Mouse (Mus musculus) embryonic facial prominence, embryonic 12.5 days (tissue): Measurements from ENCODE around the gene Ttc19. TPM values are rescaled to one million over a fixed set of nuclear protein-coding genes. Genes with fewer than 3 reads are reported as not detected.
"Not testable (repeated sequence)": the region's sequence is repeated elsewhere in the genome, so short reads cannot be mapped to it uniquely, and the experiment has no call there.

Experiments used
- ATAC-seq: fragments of 200-750 bp; cut with Nextera tagmentation; 2 replicates; pipeline ENCODE4 v1.8.0; 2017; ENCODE audit not compliant: insufficient number of reproducible peaks, insufficient read depth, low FRiP score, low TSS enrichment
- H3K27ac ChIP-seq: fragments of 300-500 bp; sonication (generic); 2 replicates; pipeline ENCODE4 v1.5.1; 2016; ENCODE audit warnings: mild to moderate bottlenecking
- H3K27me3 ChIP-seq: fragments of 300-500 bp; sonication (generic); 2 replicates; pipeline ENCODE4 v1.6.1; 2016; ENCODE audit warnings: mild to moderate bottlenecking, moderate library complexity
- H3K36me3 ChIP-seq: fragments of 300-500 bp; sonication (generic); 2 replicates; pipeline ENCODE4 v1.6.1; 2016; ENCODE audit warnings: mild to moderate bottlenecking
- H3K4me1 ChIP-seq: fragments of 300-500 bp; sonication (generic); 2 replicates; pipeline ENCODE4 v1.6.1; 2016
- H3K4me2 ChIP-seq: fragments of 300-500 bp; sonication (generic); replicated peaks from 2 replicates; pipeline ENCODE4 v1.6.1; 2016; ENCODE audit warnings: mild to moderate bottlenecking, moderate library complexity
- H3K4me3 ChIP-seq: fragments of 300-500 bp; sonication (generic); 2 replicates; pipeline ENCODE4 v1.5.1; 2016; ENCODE audit warnings: mild to moderate bottlenecking
- H3K9ac ChIP-seq: fragments of 300-500 bp; sonication (generic); 2 replicates; pipeline ENCODE4 v1.6.1; 2016; ENCODE audit warnings: mild to moderate bottlenecking, moderate library complexity
- H3K9me3 ChIP-seq: fragments of 300-500 bp; sonication (generic); 2 replicates; pipeline ENCODE4 v1.6.1; 2016; ENCODE audit warnings: mild to moderate bottlenecking, moderate library complexity
- WGBS: fragments of 180-500 bp; shearing (Covaris S2); methylation state at CpG from one replicate; pipeline ENCODE4 v1.1.7; 2016; 5-methylcytosine and 5-hydroxymethylcytosine counted together
- polyA plus RNA-seq: library from polyadenylated mRNA; unstranded; fragments of >200 nt; fragmentation: Nextera tagmentation; extraction: Ambion mirVana; gene quantifications from 2 replicates; pipeline ENCODE4 v1.2.1, GENCODE M21; 2016

Ttc19 gene
- polyA plus RNA-seq, 1 experiment from 2014 or later, result 35.0 TPM

DNA sequence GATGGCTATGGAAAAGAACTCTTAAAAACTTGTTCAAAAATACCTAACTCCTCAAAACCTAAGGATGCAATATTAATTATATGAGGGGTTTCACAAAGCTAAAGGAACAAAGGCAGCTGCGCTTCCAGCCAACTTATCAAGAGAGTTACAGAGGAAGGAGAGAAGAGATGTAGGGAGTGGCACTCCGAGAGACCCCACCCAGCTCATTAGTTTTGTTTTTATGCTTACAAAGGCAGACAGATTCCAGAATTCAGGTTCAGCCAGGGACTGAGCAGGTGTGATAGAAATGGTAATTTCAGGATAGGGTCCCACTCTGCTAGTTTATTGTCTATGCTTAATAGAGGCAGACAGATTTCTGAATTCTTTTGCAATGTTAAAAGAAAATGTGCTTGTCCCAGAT is 73.9 kb downstream of the Ttc19 start:
- Histone ChIP-seq H3K9ac (no peak overlapping the region), H3K9me3 (no peaks in the 10 kb centered on the region), H3K27ac (no peak overlapping the region), H3K4me2 (no peak overlapping the region), H3K27me3 (no peaks in the 10 kb centered on the region), H3K36me3 (peaks cover 40% of the 10 kb centered on the region), H3K4me1 (no peaks in the 10 kb centered on the region), H3K4me3 (no peak overlapping the region)
- ATAC-seq, result no peak
- WGBS, result 92% methylated on average over 2 of the region's 2 CpGs

GRCm38 (mm10) chr11:62366879-62367278 is 85.6 kb downstream of the Ttc19 start:
- 95% methylated on average over 6 of the region's 6 CpGs for WGBS
- Histone ChIP-seq H3K27me3 (no peaks in the 10 kb centered on the region), H3K27ac (no peak overlapping the region), H3K4me1 (no peaks in the 10 kb centered on the region), H3K9me3 (no peaks in the 10 kb centered on the region), H3K9ac (no peak overlapping the region), H3K4me3 (no peak overlapping the region), H3K36me3 (peaks cover 49% of the 10 kb centered on the region), H3K4me2 (no peak overlapping the region)
- no peak for ATAC-seq

- H3K4me2 ChIP-seq, result no peak overlapping the region
- H3K36me3 ChIP-seq, result peaks cover 54% of the 10 kb centered on the region
- H3K9me3 ChIP-seq, result no peaks in the 10 kb centered on the region
- no peaks in the 10 kb centered on the region for H3K4me1 ChIP-seq
- H3K4me3 ChIP-seq, result no peak overlapping the region
- H3K9ac ChIP-seq, result no peak overlapping the region
- H3K27me3 ChIP-seq, result no peaks in the 10 kb centered on the region
- ATAC-seq, result no peak
- no peak overlapping the region for H3K27ac ChIP-seq
Observed at GRCm38 (mm10) chr11:62369924-62370323, 88.7 kb downstream of the Ttc19 start.

DNA sequence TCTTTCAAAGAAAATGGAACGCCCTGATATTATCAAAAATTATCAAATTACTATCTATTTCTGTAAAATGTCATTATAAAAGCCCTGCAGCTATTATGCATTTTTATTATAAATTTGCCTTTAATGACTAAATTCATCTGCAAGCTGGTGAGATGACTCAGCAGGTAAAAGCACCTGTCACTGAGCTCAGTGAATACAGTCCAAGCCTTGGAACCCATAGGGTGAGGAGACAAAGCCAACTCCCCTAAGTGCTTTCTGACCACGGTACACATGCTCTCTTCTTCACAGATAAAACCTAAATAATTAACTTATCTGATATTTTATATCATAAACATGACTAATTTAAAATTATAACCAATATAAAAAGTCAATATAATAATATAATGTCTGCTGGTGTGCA is 90.5 kb downstream of the Ttc19 start:
- WGBS, result 95% methylated on average over 2 of the region's 2 CpGs
- no peak overlapping the region for H3K9ac ChIP-seq
- no peak overlapping the region for H3K4me3 ChIP-seq
- peaks cover 46% of the 10 kb centered on the region for H3K36me3 ChIP-seq
- no peaks in the 10 kb centered on the region for H3K27me3 ChIP-seq
- no peak overlapping the region for H3K4me2 ChIP-seq
- no peaks in the 10 kb centered on the region for H3K4me1 ChIP-seq
- H3K27ac ChIP-seq, result no peak overlapping the region
- no peaks in the 10 kb centered on the region for H3K9me3 ChIP-seq
- ATAC-seq, result no peak

DNA sequence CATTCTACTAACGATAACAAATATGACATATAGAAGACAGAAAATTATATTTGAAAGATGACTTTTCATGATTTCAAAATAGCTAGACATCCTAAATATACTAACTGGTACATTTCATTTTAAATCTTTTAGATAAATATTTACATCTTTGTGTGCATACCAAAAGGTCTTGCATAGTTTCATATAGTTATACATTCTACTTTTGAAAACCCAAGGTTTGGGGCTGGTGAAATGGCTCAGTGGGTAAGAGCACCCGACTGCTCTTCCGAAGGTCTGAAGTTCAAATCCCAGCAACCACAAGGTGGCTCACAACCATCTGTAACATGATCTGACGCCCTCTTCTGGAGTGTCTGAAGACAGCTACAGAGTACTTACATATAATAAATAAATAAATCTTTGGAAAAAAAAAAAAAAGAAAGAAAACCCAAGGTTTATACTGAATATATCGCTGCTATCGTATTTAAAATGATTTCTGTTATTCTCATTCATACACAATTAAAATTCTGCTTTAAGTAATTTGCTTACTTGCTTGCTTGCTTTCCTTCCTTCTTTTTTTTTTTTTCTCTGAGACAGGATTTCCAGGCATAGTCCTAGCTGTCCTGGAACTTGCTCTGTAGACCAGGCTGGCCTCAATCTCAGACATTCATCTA is 96.1 kb downstream of the Ttc19 start:
- not testable (repeated sequence) for H3K27ac ChIP-seq, H3K4me2 ChIP-seq, H3K4me3 ChIP-seq, H3K27me3 ChIP-seq, ATAC-seq, H3K9me3 ChIP-seq, H3K4me1 ChIP-seq, H3K9ac ChIP-seq
- 82% methylated on average over 6 of the region's 6 CpGs for WGBS
- peaks cover 37% of the 10 kb centered on the region for H3K36me3 ChIP-seq

Other genes with a start within 250 kb of the Ttc19 start
- 12.0 and 12.5 TPM in 2 replicates for gene Adora2b, start 32.5 kb upstream of the Ttc19 start, polyA plus RNA-seq
- gene Zswim7, start 98 bp upstream of the Ttc19 start, polyA plus RNA-seq, result 29.0 and 29.4 TPM in 2 replicates
- gene Pigl, start 177.0 kb downstream of the Ttc19 start, polyA plus RNA-seq, result 10.5 and 11.0 TPM in 2 replicates
- gene Ncor1, start 177.1 kb downstream of the Ttc19 start, polyA plus RNA-seq, result 187 and 199 TPM in 2 replicates